Mouse (Mus musculus) bone marrow macrophage, adult 2 months (primary cell): ENCODE data around the gene Amh. TPM values are rescaled to one million over a fixed set of nuclear protein-coding genes. Genes with fewer than 3 reads are reported as not detected.

ENCODE experiments used
- H3K27ac ChIP-seq: 2 replicates; pipeline ENCODE4 v1.5.1; 2012; ENCODE audit warnings: low read depth, low read length; ENCODE audit not compliant: insufficient read depth
- H3K4me1 ChIP-seq: 2 replicates; pipeline ENCODE4 v1.6.1; 2012; ENCODE audit warnings: low read length; ENCODE audit not compliant: control insufficient read depth, insufficient read depth
- H3K4me3 ChIP-seq: 2 replicates; pipeline ENCODE4 v1.5.1; 2012; ENCODE audit warnings: mild to moderate bottlenecking, low read length, moderate library complexity; ENCODE audit not compliant: insufficient read depth
- CTCF ChIP-seq: IDR thresholded peaks from 2 replicates; pipeline ENCODE4 v1.5.1; 2012; ENCODE audit warnings: low read depth, mild to moderate bottlenecking, low read length, moderate library complexity
- POLR2A ChIP-seq: IDR thresholded peaks from 2 replicates; pipeline ENCODE4 v1.6.1; 2012; ENCODE audit warnings: mild to moderate bottlenecking, low read depth, low read length, borderline replicate concordance
- polyA plus RNA-seq: library from polyadenylated mRNA; stranded (reverse); fragments of >200 nt; gene quantifications from 2 replicates; pipeline ENCODE4 v1.2.4, GENCODE M21; 2012; ENCODE audit not compliant: missing spikeins, insufficient read depth, insufficient read length

The Amh gene
- polyA plus RNA-seq, 1 experiment, result not detected

DNA sequence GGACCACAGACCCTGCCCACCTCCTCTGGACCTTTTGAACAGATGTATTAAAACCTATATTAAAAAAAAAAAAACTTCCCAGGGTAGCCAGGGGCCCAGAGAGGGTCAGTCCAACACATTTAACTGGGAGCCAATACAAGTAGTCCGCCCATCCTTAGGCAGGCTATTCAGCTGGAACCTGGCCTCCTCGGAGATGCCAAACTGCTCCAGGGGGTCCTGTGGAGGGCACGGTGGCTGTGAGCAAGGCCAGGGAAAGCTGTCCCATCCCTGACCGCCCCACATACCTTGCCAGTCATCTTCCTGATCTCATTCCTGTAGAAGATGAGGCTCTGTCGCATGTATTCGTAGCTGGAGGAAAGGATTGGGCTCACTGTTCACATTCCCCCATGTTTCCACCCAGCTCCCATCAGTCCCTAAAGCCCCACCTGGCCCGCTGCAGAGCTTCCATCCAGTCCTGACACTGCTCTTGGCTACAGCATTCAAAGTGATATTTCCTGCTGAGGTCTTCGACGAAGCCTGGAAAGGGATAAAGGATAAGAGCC lies 8.7 kb upstream of the Amh start:
- peaks cover 10% of the 10 kb centered on the region for H3K4me1 ChIP-seq
- peak overlapping the region; percentile 76 for H3K4me3 ChIP-seq

DNA sequence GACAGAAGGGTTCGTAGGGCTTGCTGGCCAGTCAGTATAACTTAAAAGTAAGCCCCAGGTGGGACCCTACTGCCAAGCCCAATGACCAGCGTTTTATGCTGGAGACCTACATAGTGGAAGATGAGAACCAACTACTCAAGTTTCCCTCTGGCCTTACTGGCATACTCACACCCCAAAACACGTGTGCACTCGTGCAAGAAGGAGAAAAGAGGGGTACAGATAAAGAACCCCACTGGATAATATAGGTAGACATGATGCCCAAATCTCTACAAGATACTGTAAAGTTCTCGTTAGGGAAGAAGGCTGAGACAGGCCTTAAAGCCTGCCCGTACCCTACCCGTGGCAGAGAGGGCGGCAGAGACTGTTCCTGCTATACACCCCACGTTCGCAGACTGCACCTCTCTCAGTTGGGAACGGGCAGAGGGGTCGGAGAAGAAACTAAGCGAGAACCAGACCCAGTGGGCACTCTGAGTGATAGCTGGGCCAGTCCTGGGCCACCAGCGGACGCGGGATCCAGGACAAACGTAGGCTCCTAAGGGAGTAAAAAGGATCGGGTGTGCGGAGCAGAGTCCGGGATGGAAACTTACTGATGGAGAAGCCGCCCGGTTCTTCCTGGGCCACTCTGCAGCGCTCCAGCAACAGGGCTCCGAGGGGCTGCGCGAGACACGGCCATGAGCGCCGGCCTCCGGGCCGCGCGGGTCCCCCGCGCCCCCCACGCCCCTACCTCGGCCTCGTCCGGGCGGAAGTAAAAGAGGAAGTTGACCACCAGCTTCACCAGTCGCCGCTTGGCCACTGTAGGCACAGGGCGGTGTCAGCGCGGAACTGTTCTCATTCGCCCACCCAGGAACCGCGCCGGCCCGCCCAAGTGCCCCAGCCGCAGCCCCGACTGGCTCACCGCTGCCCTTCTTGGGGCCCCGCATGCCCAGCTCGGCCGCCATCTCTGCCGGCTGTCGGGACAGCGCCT lies 7.6 kb upstream of the Amh start:
- TF ChIP-seq POLR2A (no peak), CTCF (no peak)
- H3K4me3 ChIP-seq, result peak overlapping the region; percentile 76
- peaks cover 13% of the 10 kb centered on the region for H3K4me1 ChIP-seq
- peak overlapping the region; percentile 95 for H3K27ac ChIP-seq

More for the DNA sequence above, 8.7 kb upstream of the Amh start:
- no peak overlapping the region for H3K27ac ChIP-seq
- TF ChIP-seq POLR2A (no peak), CTCF (no peak)

DNA sequence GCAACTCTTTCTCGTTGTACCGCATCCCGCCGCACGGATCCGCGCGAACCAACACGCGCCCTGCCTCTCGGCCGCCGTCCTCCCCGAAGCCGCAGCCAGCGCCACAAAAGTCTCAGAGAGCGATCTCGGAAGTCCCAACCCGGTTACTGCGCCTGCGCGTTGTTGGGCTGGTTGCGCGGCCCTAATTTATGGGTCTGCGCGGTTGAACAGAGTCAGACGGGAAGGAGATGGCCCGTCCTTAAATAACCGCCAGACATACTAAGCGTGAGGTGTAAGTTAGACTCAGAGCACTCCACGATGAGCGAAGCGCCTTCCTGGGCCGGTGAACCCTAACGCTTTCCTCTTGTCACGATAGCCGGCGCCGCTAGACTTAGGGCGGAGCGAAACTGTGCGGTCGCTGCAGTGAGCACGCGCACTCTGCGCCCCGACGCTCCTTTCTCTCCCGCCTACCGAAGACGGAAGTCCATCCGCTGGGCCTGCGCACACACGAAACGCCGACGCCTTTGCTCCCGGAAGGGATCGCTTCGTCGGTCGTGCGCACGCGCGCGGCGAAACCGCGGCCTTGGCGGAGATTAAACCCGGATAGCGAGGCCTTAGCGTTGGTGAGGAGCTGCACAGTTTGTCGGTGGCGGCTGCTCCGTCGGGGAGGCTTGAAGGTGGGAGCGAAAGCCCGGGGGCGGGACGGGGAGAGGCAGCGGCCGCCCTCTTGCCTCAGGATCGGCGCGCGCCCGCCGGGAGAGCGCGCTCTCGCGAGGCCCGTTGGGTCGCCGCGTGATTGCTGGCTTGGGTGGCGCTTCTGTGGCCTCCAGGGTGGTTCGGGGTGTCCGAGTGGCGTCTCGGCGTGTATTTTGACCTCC lies 6.7 kb upstream of the Amh start, which contains the start of the genes Sf3a2 and Plekhj1:
TSS of gene Sf3a2 (plus strand) at position 49 of the 857 bp plus-strand sequence.
TSS of gene Plekhj1 (minus strand) at position 477 of the 857 bp plus-strand sequence.
- peaks cover 13% of the 10 kb centered on the region for H3K4me1 ChIP-seq

DNA sequence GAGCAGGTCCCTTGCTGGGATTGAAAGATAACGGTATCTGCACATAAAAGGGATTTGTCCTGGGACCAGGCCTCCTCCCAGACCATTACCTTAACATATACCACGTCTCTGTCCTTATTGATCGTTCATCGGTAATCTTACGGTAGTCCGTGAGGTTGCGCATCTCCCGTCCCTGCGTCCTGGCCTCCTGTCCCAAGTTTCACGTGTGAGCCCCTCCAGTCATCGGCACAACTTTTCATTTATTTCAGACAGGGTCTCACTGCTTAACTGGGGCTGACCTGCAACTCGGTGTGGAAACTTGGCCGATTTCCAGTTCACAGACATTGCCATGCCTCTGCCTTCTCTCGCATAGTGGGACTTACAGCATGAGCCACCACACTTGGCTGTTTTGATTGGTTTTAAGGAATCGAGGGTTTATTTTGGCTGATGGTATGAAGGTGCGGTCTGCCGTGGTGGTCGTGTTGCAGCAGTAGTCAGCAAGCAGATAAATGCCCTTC lies 5.9 kb upstream of the Amh start:
- H3K4me3 ChIP-seq, result peak overlapping the region; percentile 76
- TF ChIP-seq POLR2A, result no peak
- TF ChIP-seq CTCF, result no peak
- H3K4me1 ChIP-seq, result peaks cover 13% of the 10 kb centered on the region
- H3K27ac ChIP-seq, result peak overlapping the region; percentile 87

More for the DNA sequence above, 6.7 kb upstream of the Amh start, which contains the start of the genes Sf3a2 and Plekhj1:
- Histone ChIP-seq H3K27ac (peak within 1 kb of the TSS; percentile 95), H3K4me3 (peak within 1 kb of the TSS; percentile 76)
- TF ChIP-seq CTCF, result no peak
- TF ChIP-seq POLR2A, result no peak

DNA sequence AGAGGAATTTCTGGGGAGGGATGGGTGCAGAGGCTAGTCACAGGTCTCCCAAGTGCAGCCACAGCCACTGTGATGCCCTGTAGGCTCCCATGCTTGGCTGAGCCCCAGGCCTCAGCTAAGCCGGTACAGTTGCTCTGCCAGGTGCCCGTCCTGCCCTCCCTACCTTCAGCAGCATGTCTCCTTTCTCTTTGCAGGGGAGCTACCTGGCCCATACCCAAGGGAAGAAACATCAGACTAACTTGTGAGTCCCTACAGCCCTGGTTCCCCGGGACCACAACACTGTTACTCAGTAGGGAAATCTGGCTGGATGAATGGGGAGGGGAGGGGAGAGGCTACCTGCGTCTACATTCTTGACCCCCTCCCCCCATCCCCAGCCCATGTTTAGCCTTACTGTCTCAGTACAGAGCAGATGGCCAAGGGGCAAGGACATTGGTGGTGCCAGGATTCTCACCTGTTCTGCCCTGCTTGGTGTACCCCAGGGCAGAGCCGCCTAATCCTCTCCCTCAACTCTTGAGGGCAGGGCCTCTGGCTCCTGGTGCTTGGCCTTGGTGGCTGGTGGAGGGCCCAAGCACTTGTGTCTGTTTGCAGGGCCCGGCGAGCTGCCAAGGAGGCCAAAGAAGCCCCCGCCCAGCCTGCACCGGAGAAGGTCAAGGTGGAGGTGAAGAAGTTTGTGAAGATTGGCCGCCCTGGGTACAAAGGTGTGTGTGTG lies 2.7 kb upstream of the Amh start:
- TF ChIP-seq CTCF (no peak), POLR2A (no peak)
- H3K4me1 ChIP-seq, result peaks cover 9% of the 10 kb centered on the region
- H3K27ac ChIP-seq, result no peak overlapping the region
- H3K4me3 ChIP-seq, result no peak overlapping the region

DNA sequence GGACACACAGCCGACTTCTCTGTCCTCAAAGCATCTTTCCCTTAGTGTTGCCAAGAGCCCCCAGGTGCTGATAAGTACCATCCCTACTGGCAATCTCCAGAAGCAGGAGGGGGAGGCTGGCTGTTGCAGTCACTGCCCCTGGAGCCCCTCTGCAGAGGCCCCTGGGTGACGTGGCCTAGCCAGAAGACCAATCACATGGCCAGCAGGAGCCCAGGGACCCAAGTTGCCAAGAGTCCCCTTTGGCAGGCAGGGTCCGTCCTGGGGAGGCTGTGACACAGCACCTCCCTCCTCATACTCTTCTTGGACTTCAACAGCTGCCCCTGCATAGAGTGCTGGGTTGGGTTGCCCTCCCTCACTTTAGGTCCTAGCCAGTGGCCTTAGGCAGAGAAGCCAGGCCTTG lies 2.0 kb upstream of the Amh start:
- Histone ChIP-seq H3K4me3 (no peak overlapping the region), H3K27ac (no peak overlapping the region), H3K4me1 (peaks cover 11% of the 10 kb centered on the region)
- TF ChIP-seq CTCF (no peak), POLR2A (no peak)

DNA sequence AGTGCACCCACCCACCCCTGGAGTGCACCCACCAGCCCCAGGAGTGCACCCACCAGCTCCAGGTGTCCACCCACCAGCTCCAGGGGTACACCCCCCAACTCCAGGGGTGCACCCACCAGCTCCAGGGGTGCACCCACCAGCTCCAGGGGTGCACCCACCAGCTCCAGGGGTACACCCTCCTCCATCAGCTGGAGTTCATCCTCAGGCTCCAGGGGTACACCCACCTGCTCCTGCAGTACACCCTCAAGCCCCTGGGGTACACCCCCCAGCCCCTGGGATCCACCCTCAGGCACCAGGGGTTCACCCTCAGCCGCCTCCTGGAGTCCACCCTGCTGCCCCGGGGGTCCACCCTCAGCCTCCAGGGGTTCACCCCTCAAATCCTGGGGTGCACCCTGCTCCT lies 703 bp upstream of the Amh start:
- H3K27ac ChIP-seq, result no peak overlapping the region
- no peak overlapping the region for H3K4me3 ChIP-seq
- H3K4me1 ChIP-seq, result peaks cover 11% of the 10 kb centered on the region
- no peak for TF ChIP-seq CTCF
- TF ChIP-seq POLR2A, result no peak

DNA sequence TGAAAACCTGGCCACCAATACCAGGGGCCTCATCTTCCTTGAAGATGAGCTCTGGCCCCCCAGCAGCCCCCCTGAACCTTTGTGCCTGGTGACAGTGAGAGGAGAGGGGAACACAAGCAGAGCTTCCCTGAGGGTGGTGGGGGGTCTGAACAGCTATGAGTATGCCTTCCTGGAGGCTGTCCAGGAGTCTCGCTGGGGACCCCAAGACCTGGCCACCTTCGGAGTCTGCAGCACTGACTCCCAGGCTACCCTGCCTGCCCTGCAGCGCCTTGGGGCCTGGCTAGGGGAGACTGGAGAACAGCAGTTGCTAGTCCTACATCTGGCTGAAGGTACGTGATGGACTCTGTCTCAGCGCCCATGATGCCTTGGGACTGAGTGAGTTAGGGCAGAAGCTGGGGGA lies 279 bp downstream of the Amh start:
- Histone ChIP-seq H3K27ac (no peak overlapping the region), H3K4me1 (peaks cover 8% of the 10 kb centered on the region), H3K4me3 (no peak overlapping the region)
- no peak for TF ChIP-seq POLR2A
- TF ChIP-seq CTCF, result no peak

DNA sequence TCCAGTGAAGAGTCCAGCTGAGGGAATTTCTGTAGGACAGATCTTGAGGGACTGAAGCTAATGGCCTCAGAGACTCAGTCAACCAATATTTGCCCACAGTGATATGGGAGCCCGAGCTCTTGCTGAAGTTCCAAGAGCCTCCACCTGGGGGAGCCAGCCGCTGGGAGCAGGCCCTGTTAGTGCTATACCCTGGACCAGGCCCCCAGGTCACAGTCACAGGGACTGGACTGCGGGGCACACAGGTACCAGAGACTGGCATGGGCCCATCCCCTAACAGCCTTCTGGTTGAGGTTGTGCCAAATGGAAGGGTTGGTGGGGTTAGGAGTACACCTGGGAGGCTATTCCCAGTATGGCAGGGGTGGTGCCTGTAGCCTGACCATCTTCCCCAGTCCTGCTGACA lies 882 bp downstream of the Amh start:
- H3K4me3 ChIP-seq, result no peak overlapping the region
- H3K4me1 ChIP-seq, result peaks cover 8% of the 10 kb centered on the region
- TF ChIP-seq CTCF, result peak; percentile 58
- TF ChIP-seq POLR2A, result no peak
- no peak overlapping the region for H3K27ac ChIP-seq
